Mouse (Mus musculus) gastrocnemius, postnatal 36 days (tissue): ENCODE measurements around the gene 1700028K03Rik. TPM values are rescaled to one million over a fixed set of nuclear protein-coding genes. Genes with fewer than 3 reads are reported as not detected.
A peak's percentile ranks its signal among the peaks of the same experiment; 100 is the strongest.

Experiments
- DNase-seq, 2 experiments: peaks; one replicate each; pipeline ENCODE4 v3.0.0; 2022
- intact Hi-C: fragments of 180-260 bp; cut with DNase I; formaldehyde crosslinking; loops from one replicate; pipeline ENCODE4 v1.15.1; 2025
- long read RNA-seq, 2 experiments: library from polyadenylated mRNA; stranded (forward); transcript quantifications; one replicate each; pipeline ENCODE4 v2.0.0; 2021
- total RNA-seq, 2 experiments: library from RNA; stranded (reverse); gene quantifications; 2 replicates each; pipeline ENCODE4 v1.2.3; 2021

1700028K03Rik gene
- total RNA-seq: not detected
- long read RNA-seq, experiment 1: 0 reads
- long read RNA-seq, experiment 2: 0 reads

GRCm38 (mm10) chr5:107534581-107534980 is at the start of gene 1700028K03Rik:
1700028K03Rik (plus strand) TSS chr5:107534709.
- intact Hi-C loops: no loop called here
- DNase-seq: no peak

GRCm38 (mm10) chr5:107488996-107489395 is 45.5 kb upstream of the 1700028K03Rik start:
- intact Hi-C loops: no loop called here
- no peak for DNase-seq

- intact Hi-C loops: no loop called here
- no peak for DNase-seq
Observed at GRCm38 (mm10) chr5:107491036-107491435, 43.5 kb upstream of the 1700028K03Rik start.

- DNase-seq: no peak
- intact Hi-C loops: no loop called here
Observed at GRCm38 (mm10) chr5:107492471-107492870, 42.0 kb upstream of the 1700028K03Rik start.

- DNase-seq: no peak
- intact Hi-C loops: no loop called here
Observed at GRCm38 (mm10) chr5:107494759-107495158, 39.8 kb upstream of the 1700028K03Rik start.

- intact Hi-C loops: no loop called here
- no peak for DNase-seq
Observed at GRCm38 (mm10) chr5:107496047-107496446, 38.5 kb upstream of the 1700028K03Rik start.

- no peak for DNase-seq
- intact Hi-C loops: no loop called here
Observed at GRCm38 (mm10) chr5:107497519-107498501, 36.7 kb upstream of the 1700028K03Rik start.

GRCm38 (mm10) chr5:107498806-107499310 is 35.7 kb upstream of the 1700028K03Rik start:
- intact Hi-C loops: no loop called here
- no peak for DNase-seq

GRCm38 (mm10) chr5:107499891-107500535 is 34.5 kb upstream of the 1700028K03Rik start:
- intact Hi-C loops: no loop called here
- no peak for DNase-seq

GRCm38 (mm10) chr5:107500741-107501140 is 33.8 kb upstream of the 1700028K03Rik start:
- intact Hi-C loops: no loop called here
- DNase-seq: no peak

- no peak for DNase-seq
- intact Hi-C loops: no loop called here
Observed at GRCm38 (mm10) chr5:107507321-107507720, 27.2 kb upstream of the 1700028K03Rik start, which contains the start of gene Gm42669. Gm42669 (plus strand) TSS chr5:107507621.

GRCm38 (mm10) chr5:107510503-107510902 is 24.0 kb upstream of the 1700028K03Rik start:
- DNase-seq: peak in 1 of 2 experiments; percentile 9
- intact Hi-C loops: loop anchor here (5.0 kb wide), 1 partner anchor 153 kb away; no protein-coding TSS in a partner anchor

- intact Hi-C loops: loop anchor here (5.0 kb wide), 1 partner anchor 154 kb away; no protein-coding TSS in a partner anchor
- DNase-seq: no peak
Observed at GRCm38 (mm10) chr5:107511326-107511725, 23.2 kb upstream of the 1700028K03Rik start.

- intact Hi-C loops: loop anchor here (5.0 kb wide), 1 partner anchor 156 kb away; no protein-coding TSS in a partner anchor
- DNase-seq: peak; percentile 9 to 32
Observed at GRCm38 (mm10) chr5:107513583-107513982, 20.9 kb upstream of the 1700028K03Rik start.

- intact Hi-C loops: no loop called here
- no peak for DNase-seq
Observed at GRCm38 (mm10) chr5:107515453-107515852, 19.1 kb upstream of the 1700028K03Rik start.

GRCm38 (mm10) chr5:107516087-107516486 is 18.4 kb upstream of the 1700028K03Rik start:
- no peak for DNase-seq
- intact Hi-C loops: no loop called here

GRCm38 (mm10) chr5:107518602-107519001 is 15.9 kb upstream of the 1700028K03Rik start:
- no peak for DNase-seq
- intact Hi-C loops: no loop called here

GRCm38 (mm10) chr5:107521386-107521785 is 13.1 kb upstream of the 1700028K03Rik start:
- intact Hi-C loops: no loop called here
- no peak for DNase-seq

- intact Hi-C loops: no loop called here
- DNase-seq: peak in 1 of 2 experiments; percentile 13
Observed at GRCm38 (mm10) chr5:107521897-107522296, 12.6 kb upstream of the 1700028K03Rik start.

GRCm38 (mm10) chr5:107524281-107524680 is 10.2 kb upstream of the 1700028K03Rik start:
- intact Hi-C loops: no loop called here
- DNase-seq: no peak

- intact Hi-C loops: no loop called here
- no peak for DNase-seq
Observed at GRCm38 (mm10) chr5:107528856-107529255, 5.7 kb upstream of the 1700028K03Rik start.
